Mouse (Mus musculus): Measurements from ENCODE around the gene Elovl3. TPM values are rescaled to one million over a fixed set of nuclear protein-coding genes. Genes with fewer than 3 reads are reported as not detected.
"Not testable (repeated sequence)": the region's sequence is repeated elsewhere in the genome, so short reads cannot be mapped to it uniquely, and the experiment has no call there.

The Elovl3 gene
- polyA plus RNA-seq, 1 experiment, result not detected

DNA sequence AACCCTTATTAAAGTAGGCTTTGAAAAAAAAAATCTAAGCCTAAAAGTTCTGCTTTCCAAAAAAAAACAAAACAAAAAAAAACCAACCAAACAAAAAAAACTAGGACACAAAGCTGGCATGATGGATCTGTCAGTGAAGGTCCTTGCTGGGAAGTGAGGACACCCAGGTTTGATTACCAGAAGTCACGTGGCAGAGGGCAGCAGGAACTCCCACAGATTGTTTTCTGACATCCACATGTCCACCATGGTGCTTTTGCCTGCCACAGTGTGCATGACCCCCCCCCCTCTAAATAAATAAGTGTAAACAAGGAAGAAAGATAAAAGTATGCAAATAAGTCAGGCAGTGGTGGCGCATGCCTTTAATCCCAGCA, 27.5 kb upstream of the Elovl3 start:
- peaks cover 4% of the 10 kb centered on the region for H3K27me3 ChIP-seq (replicated peaks)
- TF ChIP-seq FLI1 (IDR thresholded peaks at IDR 0.05; ENCODE audit: low read length) (no peak), GATA1 (IDR thresholded peaks at IDR 0.05; ENCODE audit: borderline replicate concordance, low read length) (no peak)
- no peaks in the 10 kb centered on the region for H3K36me3 ChIP-seq (replicated peaks; ENCODE audit: low read length)
- peaks cover 9% of the 10 kb centered on the region for H3K4me1 ChIP-seq
- no peak overlapping the region for H3K4me3 ChIP-seq (replicated peaks)
- peaks cover 10% of the 10 kb centered on the region for H3K9me3 ChIP-seq

DNA sequence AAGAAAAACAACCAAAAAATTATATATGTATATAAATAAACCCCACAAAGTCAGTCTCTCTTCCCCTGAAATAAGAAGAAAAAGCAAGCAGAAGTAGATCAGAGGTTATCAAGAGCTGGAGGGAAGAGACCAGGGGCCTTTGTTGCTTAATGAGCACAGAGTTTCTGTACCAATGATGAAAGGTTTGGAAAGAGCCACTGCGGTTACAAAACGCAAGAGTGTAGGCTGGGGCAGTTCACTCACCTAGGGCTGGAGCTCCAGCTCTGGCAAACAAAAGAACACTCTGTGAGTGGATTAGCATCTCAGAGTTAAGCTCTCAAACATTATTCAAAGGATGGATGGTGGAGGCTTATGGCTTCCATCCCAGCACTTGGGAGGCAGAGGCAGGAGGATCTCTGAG, 21.5 kb upstream of the Elovl3 start:
- Histone ChIP-seq H3K4me1 (peaks cover 23% of the 10 kb centered on the region), H3K36me3 (replicated peaks; ENCODE audit: low read length) (no peaks in the 10 kb centered on the region), H3K27me3 (replicated peaks) (peaks cover 4% of the 10 kb centered on the region), H3K9me3 (peaks cover 5% of the 10 kb centered on the region), H3K4me3 (replicated peaks) (no peak overlapping the region)
- TF ChIP-seq GATA1 (IDR thresholded peaks at IDR 0.05; ENCODE audit: borderline replicate concordance, low read length) (no peak), FLI1 (IDR thresholded peaks at IDR 0.05; ENCODE audit: low read length) (no peak)

DNA sequence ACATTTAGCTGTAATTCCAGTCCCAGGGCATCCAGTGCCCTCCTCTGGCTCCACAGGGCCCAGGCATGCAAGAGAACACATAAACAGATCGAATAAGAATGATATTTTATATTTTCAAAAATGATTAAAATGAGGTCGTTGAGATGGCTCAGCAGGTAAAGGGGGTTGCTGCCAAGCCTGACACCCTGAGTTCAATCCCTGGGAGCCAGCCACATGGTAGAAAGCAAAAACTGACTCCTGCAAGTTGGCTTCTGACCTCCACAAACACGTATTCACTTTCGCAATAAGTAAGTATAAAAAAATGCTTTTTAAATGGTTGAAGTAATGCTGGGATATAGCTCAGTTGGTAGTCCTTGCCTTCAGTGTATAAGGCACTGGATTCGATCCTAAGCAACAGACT, 20.9 kb upstream of the Elovl3 start:
- Histone ChIP-seq H3K4me1 (peaks cover 20% of the 10 kb centered on the region), H3K4me3 (replicated peaks) (no peak overlapping the region), H3K9me3 (peaks cover 3% of the 10 kb centered on the region), H3K27me3 (replicated peaks) (peaks cover 8% of the 10 kb centered on the region), H3K36me3 (replicated peaks; ENCODE audit: low read length) (no peaks in the 10 kb centered on the region)
- TF ChIP-seq FLI1 (IDR thresholded peaks at IDR 0.05; ENCODE audit: low read length) (no peak), GATA1 (IDR thresholded peaks at IDR 0.05; ENCODE audit: borderline replicate concordance, low read length) (no peak)

DNA sequence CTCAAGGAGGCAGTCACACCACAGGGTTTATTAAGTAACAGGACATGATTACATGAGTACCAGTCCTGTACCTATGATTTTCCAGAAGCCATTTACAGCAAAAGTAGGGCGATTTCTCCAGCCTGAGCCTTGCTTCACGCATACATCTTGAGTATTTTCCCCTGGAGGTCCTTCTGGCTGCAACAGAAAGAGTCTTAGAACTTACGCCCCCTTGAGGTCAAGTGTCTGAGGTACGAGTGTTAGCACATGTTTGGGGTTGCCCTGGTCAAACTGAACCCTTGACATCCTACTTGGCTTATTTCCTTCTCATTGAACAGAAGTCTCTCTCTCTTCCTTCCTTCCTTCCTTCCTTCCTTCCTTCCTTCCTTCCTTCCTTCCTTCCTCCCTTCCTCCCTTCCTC, 17.1 kb upstream of the Elovl3 start:
- Histone ChIP-seq H3K36me3 (replicated peaks; ENCODE audit: low read length) (no peaks in the 10 kb centered on the region), H3K9me3 (peaks cover 3% of the 10 kb centered on the region), H3K4me3 (replicated peaks) (no peak overlapping the region), H3K27me3 (replicated peaks) (peaks cover 9% of the 10 kb centered on the region), H3K4me1 (peaks cover 20% of the 10 kb centered on the region)
- no peak for TF ChIP-seq FLI1 (IDR thresholded peaks at IDR 0.05; ENCODE audit: low read length)
- TF ChIP-seq GATA1 (IDR thresholded peaks at IDR 0.05; ENCODE audit: borderline replicate concordance, low read length), result no peak

DNA sequence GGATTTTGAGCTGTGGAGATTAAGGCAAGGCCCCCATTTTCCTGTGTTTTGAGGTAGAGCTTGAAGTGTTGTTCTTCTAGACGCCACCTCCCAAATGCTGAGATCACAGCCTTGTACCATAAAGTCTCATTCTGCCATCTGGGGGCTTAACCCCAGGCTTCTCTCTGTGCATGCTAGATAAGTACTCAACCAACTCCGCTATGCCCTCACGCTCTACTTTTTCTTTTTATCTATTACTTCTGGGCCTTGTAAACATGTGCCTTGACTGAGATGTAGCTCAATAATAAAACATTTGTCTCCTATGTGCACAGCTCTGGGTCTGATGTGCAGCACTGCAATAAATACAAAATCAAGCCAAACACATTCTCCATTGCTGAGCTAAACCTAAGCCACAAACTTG, 12.2 kb upstream of the Elovl3 start:
- TF ChIP-seq GATA1 (IDR thresholded peaks at IDR 0.05; ENCODE audit: borderline replicate concordance, low read length), result no peak
- no peak for TF ChIP-seq FLI1 (IDR thresholded peaks at IDR 0.05; ENCODE audit: low read length)
- no peak overlapping the region for H3K4me3 ChIP-seq (replicated peaks)
- H3K9me3 ChIP-seq, result no peaks in the 10 kb centered on the region
- H3K36me3 ChIP-seq (replicated peaks; ENCODE audit: low read length), result no peaks in the 10 kb centered on the region
- peaks cover 20% of the 10 kb centered on the region for H3K27me3 ChIP-seq (replicated peaks)
- H3K4me1 ChIP-seq, result no peaks in the 10 kb centered on the region

DNA sequence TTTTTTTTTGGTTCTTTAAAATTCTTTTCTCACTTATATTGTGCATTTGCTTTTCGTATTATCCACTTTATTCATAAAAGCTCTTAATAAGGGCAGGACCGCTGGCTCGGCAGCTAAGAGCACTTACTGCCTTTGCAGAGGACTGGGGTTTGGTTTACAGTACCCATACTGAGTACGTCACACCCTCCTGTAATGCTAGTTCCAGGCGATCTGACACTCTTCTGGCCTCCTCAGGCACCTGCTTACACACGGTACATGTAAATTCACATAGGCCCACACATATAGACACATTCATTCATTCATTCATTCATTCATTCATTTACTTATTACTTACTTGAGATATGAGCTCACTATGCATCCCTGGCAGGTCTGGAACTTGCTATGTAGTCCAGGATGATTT, 10.8 kb upstream of the Elovl3 start:
- Histone ChIP-seq H3K9me3 (no peaks in the 10 kb centered on the region), H3K4me1 (no peaks in the 10 kb centered on the region), H3K36me3 (replicated peaks; ENCODE audit: low read length) (no peaks in the 10 kb centered on the region), H3K4me3 (replicated peaks) (no peak overlapping the region), H3K27me3 (replicated peaks) (peaks cover 19% of the 10 kb centered on the region)
- TF ChIP-seq FLI1 (IDR thresholded peaks at IDR 0.05; ENCODE audit: low read length), result no peak
- TF ChIP-seq GATA1 (IDR thresholded peaks at IDR 0.05; ENCODE audit: borderline replicate concordance, low read length), result no peak

DNA sequence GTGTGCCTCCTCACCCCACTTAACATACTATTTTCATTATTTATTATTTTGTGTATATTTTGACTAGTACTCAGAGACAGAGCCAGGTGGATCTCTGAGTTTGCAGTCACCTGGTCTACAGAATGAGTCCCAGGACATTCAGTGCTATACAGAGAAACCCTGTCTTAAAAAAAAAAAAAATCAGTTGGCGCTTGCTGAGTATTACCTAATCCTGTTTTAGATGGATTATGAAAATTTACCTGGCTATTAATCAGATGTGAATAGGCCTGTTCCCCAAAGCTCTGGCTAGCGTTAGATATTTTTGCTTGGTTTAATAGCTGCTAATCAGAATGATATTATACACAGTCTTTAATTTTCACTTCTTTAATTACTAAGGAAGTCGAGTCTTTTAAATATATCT, 7.8 kb upstream of the Elovl3 start:
- H3K9me3 ChIP-seq, result no peaks in the 10 kb centered on the region
- H3K4me1 ChIP-seq, result no peaks in the 10 kb centered on the region
- H3K4me3 ChIP-seq (replicated peaks), result no peak overlapping the region
- H3K27me3 ChIP-seq (replicated peaks), result peaks cover 30% of the 10 kb centered on the region
- TF ChIP-seq FLI1 (IDR thresholded peaks at IDR 0.05; ENCODE audit: low read length) (no peak), GATA1 (IDR thresholded peaks at IDR 0.05; ENCODE audit: borderline replicate concordance, low read length) (no peak)
- H3K36me3 ChIP-seq (replicated peaks; ENCODE audit: low read length), result no peaks in the 10 kb centered on the region

DNA sequence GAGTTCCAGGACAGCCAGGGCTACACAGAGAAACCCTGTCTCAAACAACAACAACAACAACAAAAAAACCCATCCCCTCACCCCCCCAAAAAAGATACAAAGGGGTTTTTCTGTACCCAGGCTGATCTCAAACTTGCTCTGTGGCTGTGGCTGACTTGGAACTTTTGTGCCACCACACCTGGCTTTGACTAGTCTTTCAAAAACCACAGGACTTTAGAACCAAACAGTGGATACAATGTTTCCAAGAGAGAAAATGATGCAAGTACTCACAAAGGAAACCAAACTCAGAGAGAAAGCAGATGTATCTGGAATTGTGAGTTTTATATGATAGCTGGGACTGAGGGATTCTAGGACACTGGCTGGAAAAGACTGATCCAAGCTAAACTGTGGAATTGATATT, 7.0 kb upstream of the Elovl3 start:
- Histone ChIP-seq H3K4me3 (replicated peaks) (no peak overlapping the region), H3K36me3 (replicated peaks; ENCODE audit: low read length) (no peaks in the 10 kb centered on the region), H3K4me1 (no peaks in the 10 kb centered on the region), H3K27me3 (replicated peaks) (peaks cover 26% of the 10 kb centered on the region), H3K9me3 (no peaks in the 10 kb centered on the region)
- no peak for TF ChIP-seq FLI1 (IDR thresholded peaks at IDR 0.05; ENCODE audit: low read length)
- no peak for TF ChIP-seq GATA1 (IDR thresholded peaks at IDR 0.05; ENCODE audit: borderline replicate concordance, low read length)

DNA sequence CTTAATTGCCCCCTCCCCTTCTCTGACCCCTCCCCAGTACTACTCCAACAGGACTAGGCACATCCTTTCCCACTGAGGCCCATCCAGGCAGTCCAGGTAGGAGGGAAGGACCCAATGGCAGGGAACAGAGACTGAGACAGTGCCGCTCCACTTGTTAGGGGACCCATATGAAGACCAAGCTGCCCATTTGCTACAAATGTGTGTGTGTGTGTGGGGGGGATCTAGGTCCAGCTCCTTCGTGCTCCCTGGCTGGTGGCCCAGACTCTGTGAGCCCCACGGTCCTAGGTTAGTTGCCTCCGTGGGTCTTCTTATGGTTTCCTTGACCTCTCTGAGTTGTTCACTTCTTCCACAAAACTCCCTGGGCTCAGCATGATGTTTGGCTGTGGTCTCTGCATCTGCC, 5.4 kb upstream of the Elovl3 start:
- H3K36me3 ChIP-seq (replicated peaks; ENCODE audit: low read length), result no peaks in the 10 kb centered on the region
- TF ChIP-seq FLI1 (IDR thresholded peaks at IDR 0.05; ENCODE audit: low read length) (no peak), GATA1 (IDR thresholded peaks at IDR 0.05; ENCODE audit: borderline replicate concordance, low read length) (no peak)
- H3K4me3 ChIP-seq (replicated peaks), result no peak overlapping the region
- peaks cover 35% of the 10 kb centered on the region for H3K27me3 ChIP-seq (replicated peaks)
- no peaks in the 10 kb centered on the region for H3K9me3 ChIP-seq
- peaks cover 3% of the 10 kb centered on the region for H3K4me1 ChIP-seq

DNA sequence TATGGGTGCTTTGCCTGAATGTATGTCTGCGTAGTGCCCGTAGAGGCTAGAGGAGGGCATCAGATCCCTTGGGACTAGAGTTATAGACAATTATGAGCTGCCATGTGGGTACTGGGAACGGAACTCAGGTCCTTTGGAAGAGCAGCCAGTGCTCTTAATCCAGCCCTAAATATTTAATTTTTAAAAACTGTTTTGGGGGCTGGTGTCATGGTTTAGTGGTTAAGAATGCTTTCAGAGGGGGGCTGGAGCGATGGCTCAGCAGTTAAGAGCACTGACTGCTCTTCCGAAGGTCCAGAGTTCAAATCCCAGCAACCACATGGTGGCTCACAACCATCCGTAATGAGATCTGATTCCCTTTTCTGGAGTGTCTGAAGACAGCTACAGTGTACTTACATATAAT, 2.0 kb upstream of the Elovl3 start:
- not testable (repeated sequence) for H3K9me3 ChIP-seq; H3K36me3 ChIP-seq (replicated peaks; ENCODE audit: low read length); H3K4me3 ChIP-seq (replicated peaks)
- Histone ChIP-seq H3K4me1 (peaks cover 13% of the 10 kb centered on the region), H3K27me3 (replicated peaks) (peaks cover 59% of the 10 kb centered on the region)

DNA sequence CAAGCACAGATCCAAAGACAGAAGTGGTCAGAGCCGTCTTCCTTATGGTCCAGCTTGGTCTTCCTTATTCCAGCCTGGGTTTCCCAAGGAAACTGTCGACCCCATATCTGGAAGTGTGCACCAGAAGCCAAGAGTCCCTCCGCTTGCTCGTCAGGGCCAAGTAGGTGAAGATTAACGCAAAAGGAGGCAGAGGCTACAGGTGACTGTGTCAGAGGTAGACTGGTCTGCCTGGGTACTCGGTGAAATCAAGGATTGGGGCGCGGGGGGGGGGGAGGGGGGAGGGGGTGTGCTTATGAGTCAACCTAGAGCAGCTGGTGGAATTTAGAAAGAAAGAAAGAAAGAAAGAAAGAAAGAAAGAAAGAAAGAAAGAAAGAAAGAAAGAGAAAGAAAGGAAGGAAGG, 414 bp upstream of the Elovl3 start:
- H3K27me3 ChIP-seq (replicated peaks), result peaks cover 69% of the 10 kb centered on the region
- H3K4me3 ChIP-seq (replicated peaks), result peak overlapping the region; percentile 86
- H3K4me1 ChIP-seq, result peaks cover 29% of the 10 kb centered on the region
- no peaks in the 10 kb centered on the region for H3K9me3 ChIP-seq
- TF ChIP-seq FLI1 (IDR thresholded peaks at IDR 0.05; ENCODE audit: low read length) (no peak), GATA1 (IDR thresholded peaks at IDR 0.05; ENCODE audit: borderline replicate concordance, low read length) (no peak)
- no peaks in the 10 kb centered on the region for H3K36me3 ChIP-seq (replicated peaks; ENCODE audit: low read length)

Measured in megakaryocyte, embryonic 14.5 days (primary cell).